Mouse (Mus musculus) neural tube, postnatal 0 days (tissue): ENCODE data around the gene Ifnz. TPM values are rescaled to one million over a fixed set of nuclear protein-coding genes. Genes with fewer than 3 reads are reported as not detected.

Experiments
- polyA plus RNA-seq: library from polyadenylated mRNA; unstranded; fragments of >200 nt; fragmentation: Nextera tagmentation; extraction: Ambion mirVana; gene quantifications from 2 replicates; pipeline ENCODE4 v1.2.1, GENCODE M21; 2015

Ifnz gene
- polyA plus RNA-seq = not detected in 2 replicates

DNA sequence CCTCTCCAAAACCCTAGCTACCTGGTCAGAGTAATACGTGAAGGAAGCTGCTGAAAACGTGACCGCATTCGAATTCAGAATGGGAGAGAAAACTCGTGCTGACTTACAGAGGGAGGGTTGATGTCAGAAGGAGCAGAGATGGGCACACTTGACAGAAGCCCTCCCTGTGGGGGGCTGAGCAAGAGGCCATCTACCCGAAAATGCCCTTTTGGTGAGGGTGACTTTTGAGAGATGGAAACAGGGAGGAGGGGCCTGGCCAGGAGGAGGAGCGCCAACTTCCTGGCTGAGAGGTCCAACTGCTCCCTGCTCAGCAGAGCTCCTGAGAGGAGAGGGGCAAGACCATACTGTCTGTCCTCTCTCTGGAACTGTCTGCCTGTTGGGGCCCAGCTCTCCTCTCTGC, at the start of gene Ifnz:
Ifnz (plus strand) TSS at position 301 of the 400 bp plus-strand sequence.

DNA sequence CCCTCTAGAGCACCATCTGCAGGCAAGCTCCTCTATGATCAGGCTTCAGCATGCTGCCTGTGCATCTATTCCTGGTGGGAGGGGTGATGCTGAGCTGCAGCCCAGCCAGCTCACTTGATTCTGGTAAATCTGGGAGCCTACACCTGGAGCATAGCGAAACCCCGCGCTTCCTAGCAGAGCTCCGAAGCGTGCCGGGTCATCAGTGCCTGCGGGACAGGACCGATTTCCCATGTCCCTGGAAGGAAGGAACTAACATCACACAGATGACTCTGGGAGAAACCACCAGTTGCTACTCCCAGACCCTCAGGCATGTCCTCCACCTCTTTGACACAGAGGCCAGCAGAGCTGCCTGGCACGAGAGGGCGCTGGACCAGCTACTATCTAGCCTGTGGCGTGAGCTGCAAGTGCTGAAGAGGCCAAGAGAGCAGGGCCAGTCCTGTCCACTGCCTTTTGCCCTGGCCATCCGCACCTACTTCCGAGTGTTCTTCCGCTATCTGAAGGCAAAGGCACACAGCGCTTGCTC, 27.1 kb upstream of the Ifnz start, which contains the start of gene Gm13271:
Gm13271 (plus strand) TSS at position 51 of the 523 bp plus-strand sequence.

DNA sequence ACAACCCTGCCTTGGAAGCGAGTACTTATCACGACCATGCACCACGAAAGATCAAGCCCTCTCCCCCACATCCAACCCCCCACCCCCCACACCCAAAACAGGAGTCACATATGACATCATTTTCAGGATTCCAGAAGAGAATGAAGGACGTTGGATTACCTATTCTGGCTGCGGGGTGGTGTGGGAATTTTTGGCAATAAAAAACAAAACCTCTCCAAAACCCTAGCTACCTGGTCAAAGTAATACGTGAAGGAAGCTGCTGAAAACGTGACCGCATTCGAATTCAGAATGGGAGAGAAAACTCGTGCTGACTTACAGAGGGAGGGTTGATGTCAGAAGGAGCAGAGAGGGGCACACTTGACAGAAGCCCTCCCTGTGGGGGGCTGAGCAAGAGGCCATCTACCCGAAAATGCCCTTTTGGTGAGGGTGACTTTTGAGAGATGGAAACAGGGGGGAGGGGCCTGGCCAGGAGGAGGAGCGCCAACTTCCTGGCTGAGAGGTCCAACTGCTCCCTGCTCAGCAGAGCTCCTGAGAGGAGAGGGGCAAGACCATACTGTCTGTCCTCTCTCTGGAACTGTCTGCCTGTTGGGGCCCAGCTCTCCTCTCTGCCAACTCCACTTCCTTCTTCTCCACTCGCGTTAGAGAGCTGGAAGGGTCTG, 22.2 kb upstream of the Ifnz start, which contains the start of gene Gm13283:
Gm13283 (plus strand) TSS at position 510 of the 659 bp plus-strand sequence.

DNA sequence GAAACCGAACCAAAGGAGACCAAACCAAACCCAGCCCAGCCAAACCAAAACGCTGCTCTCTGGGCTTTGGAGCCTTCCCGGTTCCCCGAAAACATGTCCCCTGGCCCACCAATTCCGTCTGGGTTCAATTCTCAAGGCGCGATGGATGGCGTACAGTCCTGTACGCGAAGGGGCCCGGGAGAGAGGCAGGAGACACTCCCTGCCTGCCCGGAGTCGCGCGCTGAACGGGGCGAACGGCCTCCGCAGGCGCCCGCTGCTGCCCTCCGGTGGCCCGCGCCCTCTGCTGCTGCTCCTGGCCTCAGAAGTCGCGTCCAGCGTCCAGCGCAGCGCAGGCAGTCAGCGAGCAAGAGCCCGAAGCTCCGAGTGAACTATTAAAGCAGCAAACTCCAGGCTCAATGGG, 8.4 kb upstream of the Ifnz start, which contains the start of gene Gm13290:
Gm13290 (plus strand) TSS at position 301 of the 400 bp plus-strand sequence.

DNA sequence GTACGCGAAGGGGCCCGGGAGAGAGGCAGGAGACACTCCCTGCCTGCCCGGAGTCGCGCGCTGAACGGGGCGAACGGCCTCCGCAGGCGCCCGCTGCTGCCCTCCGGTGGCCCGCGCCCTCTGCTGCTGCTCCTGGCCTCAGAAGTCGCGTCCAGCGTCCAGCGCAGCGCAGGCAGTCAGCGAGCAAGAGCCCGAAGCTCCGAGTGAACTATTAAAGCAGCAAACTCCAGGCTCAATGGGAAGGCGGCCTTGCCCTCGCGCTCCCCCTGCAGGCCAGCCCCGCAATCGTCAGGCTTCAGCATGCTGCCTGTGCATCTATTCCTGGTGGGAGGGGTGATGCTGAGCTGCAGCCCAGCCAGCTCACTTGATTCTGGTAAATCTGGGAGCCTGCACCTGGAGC, 5.3 kb upstream of the Ifnz start, which contains the start of gene Gm13289:
Gm13289 (plus strand) TSS at position 301 of the 400 bp plus-strand sequence.

DNA sequence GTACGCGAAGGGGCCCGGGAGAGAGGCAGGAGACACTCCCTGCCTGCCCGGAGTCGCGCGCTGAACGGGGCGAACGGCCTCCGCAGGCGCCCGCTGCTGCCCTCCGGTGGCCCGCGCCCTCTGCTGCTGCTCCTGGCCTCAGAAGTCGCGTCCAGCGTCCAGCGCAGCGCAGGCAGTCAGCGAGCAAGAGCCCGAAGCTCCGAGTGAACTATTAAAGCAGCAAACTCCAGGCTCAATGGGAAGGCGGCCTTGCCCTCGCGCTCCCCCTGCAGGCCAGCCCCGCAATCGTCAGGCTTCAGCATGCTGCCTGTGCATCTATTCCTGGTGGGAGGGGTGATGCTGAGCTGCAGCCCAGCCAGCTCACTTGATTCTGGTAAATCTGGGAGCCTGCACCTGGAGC, 2.4 kb upstream of the Ifnz start, which contains the start of gene Gm13272:
Gm13272 (plus strand) TSS at position 301 of the 400 bp plus-strand sequence.

DNA sequence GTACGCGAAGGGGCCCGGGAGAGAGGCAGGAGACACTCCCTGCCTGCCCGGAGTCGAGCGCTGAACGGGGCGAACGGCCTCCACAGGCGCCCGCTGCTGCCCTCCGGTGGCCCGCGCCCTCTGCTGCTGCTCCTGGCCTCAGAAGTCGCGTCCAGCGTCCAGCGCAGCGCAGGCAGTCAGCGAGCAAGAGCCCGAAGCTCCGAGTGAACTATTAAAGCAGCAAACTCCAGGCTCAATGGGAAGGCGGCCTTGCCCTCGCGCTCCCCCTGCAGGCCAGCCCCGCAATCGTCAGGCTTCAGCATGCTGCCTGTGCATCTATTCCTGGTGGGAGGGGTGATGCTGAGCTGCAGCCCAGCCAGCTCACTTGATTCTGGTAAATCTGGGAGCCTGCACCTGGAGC, 3.5 kb downstream of the Ifnz start, which contains the start of gene Gm13276:
Gm13276 (plus strand) TSS at position 301 of the 400 bp plus-strand sequence.

DNA sequence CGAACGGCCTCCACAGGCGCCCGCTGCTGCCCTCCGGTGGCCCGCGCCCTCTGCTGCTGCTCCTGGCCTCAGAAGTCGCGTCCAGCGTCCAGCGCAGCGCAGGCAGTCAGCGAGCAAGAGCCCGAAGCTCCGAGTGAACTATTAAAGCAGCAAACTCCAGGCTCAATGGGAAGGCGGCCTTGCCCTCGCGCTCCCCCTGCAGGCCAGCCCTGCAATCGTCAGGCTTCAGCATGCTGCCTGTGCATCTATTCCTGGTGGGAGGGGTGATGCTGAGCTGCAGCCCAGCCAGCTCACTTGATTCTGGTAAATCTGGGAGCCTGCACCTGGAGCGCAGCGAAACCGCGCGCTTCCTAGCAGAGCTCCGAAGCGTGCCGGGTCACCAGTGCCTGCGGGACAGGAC, 6.5 kb downstream of the Ifnz start, which contains the start of gene Gm13277:
Gm13277 (plus strand) TSS at position 231 of the 400 bp plus-strand sequence.

DNA sequence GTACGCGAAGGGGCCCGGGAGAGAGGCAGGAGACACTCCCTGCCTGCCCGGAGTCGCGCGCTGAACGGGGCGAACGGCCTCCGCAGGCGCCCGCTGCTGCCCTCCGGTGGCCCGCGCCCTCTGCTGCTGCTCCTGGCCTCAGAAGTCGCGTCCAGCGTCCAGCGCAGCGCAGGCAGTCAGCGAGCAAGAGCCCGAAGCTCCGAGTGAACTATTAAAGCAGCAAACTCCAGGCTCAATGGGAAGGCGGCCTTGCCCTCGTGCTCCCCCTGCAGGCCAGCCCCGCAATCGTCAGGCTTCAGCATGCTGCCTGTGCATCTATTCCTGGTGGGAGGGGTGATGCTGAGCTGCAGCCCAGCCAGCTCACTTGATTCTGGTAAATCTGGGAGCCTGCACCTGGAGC, 9.3 kb downstream of the Ifnz start, which contains the start of gene Gm13278:
Gm13278 (plus strand) TSS at position 301 of the 400 bp plus-strand sequence.

DNA sequence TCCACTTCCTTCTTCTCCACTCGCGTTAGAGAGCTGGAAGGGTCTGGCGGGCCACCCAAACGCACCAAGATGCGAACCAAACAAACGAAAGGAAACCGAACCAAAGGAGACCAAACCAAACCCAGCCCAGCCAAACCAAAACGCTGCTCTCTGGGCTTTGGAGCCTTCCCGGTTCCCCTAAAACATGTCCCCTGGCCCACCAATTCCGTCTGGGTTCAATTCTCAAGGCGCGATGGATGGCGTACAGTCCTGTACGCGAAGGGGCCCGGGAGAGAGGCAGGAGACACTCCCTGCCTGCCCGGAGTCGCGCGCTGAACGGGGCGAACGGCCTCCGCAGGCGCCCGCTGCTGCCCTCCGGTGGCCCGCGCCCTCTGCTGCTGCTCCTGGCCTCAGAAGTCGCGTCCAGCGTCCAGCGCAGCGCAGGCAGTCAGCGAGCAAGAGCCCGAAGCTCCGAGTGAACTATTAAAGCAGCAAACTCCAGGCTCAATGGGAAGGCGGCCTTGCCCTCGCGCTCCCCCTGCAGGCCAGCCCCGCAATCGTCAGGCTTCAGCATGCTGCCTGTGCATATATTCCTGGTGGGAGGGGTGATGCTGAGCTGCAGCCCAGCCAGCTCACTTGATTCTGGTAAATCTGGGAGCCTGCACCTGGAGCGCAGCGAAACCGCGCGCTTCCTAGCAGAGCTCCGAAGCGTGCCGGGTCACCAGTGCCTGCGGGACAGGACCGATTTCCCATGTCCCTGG, 12.2 kb downstream of the Ifnz start, which contains the start of gene Gm13275:
Gm13275 (plus strand) TSS at position 552 of the 740 bp plus-strand sequence.

DNA sequence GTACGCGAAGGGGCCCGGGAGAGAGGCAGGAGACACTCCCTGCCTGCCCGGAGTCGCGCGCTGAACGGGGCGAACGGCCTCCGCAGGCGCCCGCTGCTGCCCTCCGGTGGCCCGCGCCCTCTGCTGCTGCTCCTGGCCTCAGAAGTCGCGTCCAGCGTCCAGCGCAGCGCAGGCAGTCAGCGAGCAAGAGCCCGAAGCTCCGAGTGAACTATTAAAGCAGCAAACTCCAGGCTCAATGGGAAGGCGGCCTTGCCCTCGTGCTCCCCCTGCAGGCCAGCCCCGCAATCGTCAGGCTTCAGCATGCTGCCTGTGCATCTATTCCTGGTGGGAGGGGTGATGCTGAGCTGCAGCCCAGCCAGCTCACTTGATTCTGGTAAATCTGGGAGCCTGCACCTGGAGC, 15.2 kb downstream of the Ifnz start, which contains the start of gene Gm13279:
Gm13279 (plus strand) TSS at position 301 of the 400 bp plus-strand sequence.

DNA sequence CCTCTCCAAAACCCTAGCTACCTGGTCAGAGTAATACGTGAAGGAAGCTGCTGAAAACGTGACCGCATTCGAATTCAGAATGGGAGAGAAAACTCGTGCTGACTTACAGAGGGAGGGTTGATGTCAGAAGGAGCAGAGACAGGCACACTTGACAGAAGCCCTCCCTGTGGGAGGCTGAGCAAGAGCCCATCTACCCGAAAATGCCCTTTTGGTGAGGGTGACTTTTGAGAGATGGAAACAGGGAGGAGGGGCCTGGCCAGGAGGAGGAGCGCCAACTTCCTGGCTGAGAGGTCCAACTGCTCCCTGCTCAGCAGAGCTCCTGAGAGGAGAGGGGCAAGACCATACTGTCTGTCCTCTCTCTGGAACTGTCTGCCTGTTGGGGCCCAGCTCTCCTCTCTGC, 17.4 kb downstream of the Ifnz start, which contains the start of gene Gm13285:
Gm13285 (plus strand) TSS at position 301 of the 400 bp plus-strand sequence.

DNA sequence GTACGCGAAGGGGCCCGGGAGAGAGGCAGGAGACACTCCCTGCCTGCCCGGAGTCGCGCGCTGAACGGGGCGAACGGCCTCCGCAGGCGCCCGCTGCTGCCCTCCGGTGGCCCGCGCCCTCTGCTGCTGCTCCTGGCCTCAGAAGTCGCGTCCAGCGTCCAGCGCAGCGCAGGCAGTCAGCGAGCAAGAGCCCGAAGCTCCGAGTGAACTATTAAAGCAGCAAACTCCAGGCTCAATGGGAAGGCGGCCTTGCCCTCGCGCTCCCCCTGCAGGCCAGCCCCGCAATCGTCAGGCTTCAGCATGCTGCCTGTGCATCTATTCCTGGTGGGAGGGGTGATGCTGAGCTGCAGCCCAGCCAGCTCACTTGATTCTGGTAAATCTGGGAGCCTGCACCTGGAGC, 21.0 kb downstream of the Ifnz start, which contains the start of gene Gm13287:
Gm13287 (plus strand) TSS at position 301 of the 400 bp plus-strand sequence.

DNA sequence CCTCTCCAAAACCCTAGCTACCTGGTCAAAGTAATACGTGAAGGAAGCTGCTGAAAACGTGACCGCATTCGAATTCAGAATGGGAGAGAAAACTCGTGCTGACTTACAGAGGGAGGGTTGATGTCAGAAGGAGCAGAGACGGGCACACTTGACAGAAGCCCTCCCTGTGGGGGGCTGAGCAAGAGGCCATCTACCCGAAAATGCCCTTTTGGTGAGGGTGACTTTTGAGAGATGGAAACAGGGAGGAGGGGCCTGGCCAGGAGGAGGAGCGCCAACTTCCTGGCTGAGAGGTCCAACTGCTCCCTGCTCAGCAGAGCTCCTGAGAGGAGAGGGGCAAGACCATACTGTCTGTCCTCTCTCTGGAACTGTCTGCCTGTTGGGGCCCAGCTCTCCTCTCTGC, 23.3 kb downstream of the Ifnz start, which contains the start of gene Gm13288:
Gm13288 (plus strand) TSS at position 301 of the 400 bp plus-strand sequence.

DNA sequence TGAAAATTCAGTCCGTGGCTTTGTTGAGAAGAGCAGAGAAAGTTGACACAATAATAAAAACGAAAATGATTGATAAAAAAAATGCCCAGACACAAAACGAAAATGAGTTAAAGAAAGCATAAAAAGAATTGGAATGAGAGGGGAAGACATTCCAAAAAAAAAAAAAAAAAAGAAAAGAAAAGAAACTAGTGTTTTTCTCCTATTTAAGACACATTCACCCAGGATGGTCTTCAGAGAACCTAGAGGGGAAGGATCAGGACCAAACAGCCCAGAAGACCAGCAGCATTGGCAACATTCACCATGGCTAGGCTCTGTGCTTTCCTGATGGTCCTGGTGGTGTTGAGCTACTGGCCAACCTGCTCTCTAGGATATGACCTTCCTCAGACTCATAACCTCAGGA, 34.0 kb downstream of the Ifnz start, which contains the start of gene Ifna7:
Ifna7 (plus strand) TSS at position 301 of the 400 bp plus-strand sequence.

DNA sequence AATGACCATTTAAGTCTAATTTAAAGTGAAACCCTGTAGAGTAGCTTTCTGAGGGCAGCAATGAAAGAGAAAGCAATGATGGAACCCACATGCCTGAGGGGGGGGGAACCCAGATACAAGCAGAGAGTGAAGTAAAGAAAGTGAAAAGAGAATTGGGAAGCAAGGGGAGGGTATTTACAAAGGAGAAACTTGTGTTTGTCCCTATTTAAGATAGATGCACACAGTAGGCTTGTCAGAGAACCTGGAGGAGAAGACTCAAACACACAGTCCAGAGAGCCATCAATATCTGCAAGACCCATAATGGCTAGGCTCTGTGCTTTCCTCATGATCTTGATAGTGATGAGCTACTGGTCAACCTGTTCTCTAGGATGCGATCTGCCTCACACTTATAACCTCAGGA, 37.7 kb downstream of the Ifnz start, which contains the start of gene Ifna11:
Ifna11 (plus strand) TSS at position 301 of the 400 bp plus-strand sequence.

DNA sequence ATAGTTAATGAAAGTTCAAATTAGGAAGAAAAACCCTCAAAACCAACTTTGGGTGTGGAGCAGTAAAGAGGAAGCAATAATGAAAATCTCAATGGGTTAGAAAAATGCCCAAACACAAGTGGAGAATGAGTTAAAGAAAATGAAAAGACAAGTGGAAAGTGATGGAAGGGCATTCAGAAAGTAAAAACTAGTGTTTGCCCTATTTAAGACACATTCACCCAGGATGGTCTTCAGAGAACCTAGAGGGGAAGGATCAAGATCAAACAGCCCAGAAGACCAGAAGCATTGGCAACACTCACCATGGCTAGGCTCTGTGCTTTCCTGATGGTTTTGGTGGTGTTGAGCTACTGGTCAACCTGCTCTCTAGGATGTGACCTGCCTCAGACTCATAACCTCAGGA, 45.2 kb downstream of the Ifnz start, which contains the start of gene Ifna6:
Ifna6 (plus strand) TSS at position 301 of the 400 bp plus-strand sequence.

Other genes starting within 250 kb of the Ifnz start
- not detected in 2 replicates for gene Ifna15, start 223.9 kb upstream of the Ifnz start, polyA plus RNA-seq
- not detected in 2 replicates for gene Ifna14, start 210.3 kb upstream of the Ifnz start, polyA plus RNA-seq
- not detected in 2 replicates for gene Ifna9, start 189.7 kb upstream of the Ifnz start, polyA plus RNA-seq
- gene Ifna12, start 178.8 kb upstream of the Ifnz start, polyA plus RNA-seq = not detected in 2 replicates
- gene C87499, start 147.7 kb upstream of the Ifnz start, polyA plus RNA-seq = not detected in 2 replicates
- not detected in 2 replicates for gene Ifna13, start 137.7 kb upstream of the Ifnz start, polyA plus RNA-seq
- gene Ifna16, start 105.2 kb upstream of the Ifnz start, polyA plus RNA-seq = not detected in 2 replicates
- gene Ifna2, start 98.2 kb upstream of the Ifnz start, polyA plus RNA-seq = not detected in 2 replicates
- not detected in 2 replicates for gene Ifnab, start 90.8 kb upstream of the Ifnz start, polyA plus RNA-seq
- gene Gm26566, start 60.3 kb upstream of the Ifnz start, polyA plus RNA-seq = 0.15 and 1.1 TPM in 2 replicates
- gene Klhl9, start 59.7 kb upstream of the Ifnz start, polyA plus RNA-seq = 68.0 and 72.4 TPM in 2 replicates
- not detected in 2 replicates for gene Gm13271, start 27.3 kb upstream of the Ifnz start, polyA plus RNA-seq
- gene Gm13283, start 22.0 kb upstream of the Ifnz start, polyA plus RNA-seq = not detected in 2 replicates
- 0.23 TPM in 1 of 2 replicates, not detected in the other for gene Gm13290, start 8.3 kb upstream of the Ifnz start, polyA plus RNA-seq
- not detected in 2 replicates for gene Gm13289, start 5.2 kb upstream of the Ifnz start, polyA plus RNA-seq
- gene Gm13272, start 2.3 kb upstream of the Ifnz start, polyA plus RNA-seq = not detected in 2 replicates
- gene Gm13276, start 3.6 kb downstream of the Ifnz start, polyA plus RNA-seq = not detected in 2 replicates
- not detected in 2 replicates for gene Gm13277, start 6.5 kb downstream of the Ifnz start, polyA plus RNA-seq
- gene Gm13278, start 9.4 kb downstream of the Ifnz start, polyA plus RNA-seq = not detected in 2 replicates
- not detected in 2 replicates for gene Gm13275, start 12.4 kb downstream of the Ifnz start, polyA plus RNA-seq
- not detected in 2 replicates for gene Gm13279, start 15.3 kb downstream of the Ifnz start, polyA plus RNA-seq
- gene Gm13285, start 17.5 kb downstream of the Ifnz start, polyA plus RNA-seq = 0.22 and 0.46 TPM in 2 replicates
- not detected in 2 replicates for gene Gm13287, start 21.1 kb downstream of the Ifnz start, polyA plus RNA-seq
- gene Gm13288, start 23.4 kb downstream of the Ifnz start, polyA plus RNA-seq = not detected in 2 replicates
- not detected in 2 replicates for gene Ifna7, start 34.1 kb downstream of the Ifnz start, polyA plus RNA-seq
- gene Ifna11, start 37.8 kb downstream of the Ifnz start, polyA plus RNA-seq = not detected in 2 replicates
- not detected in 2 replicates for gene Ifna6, start 45.3 kb downstream of the Ifnz start, polyA plus RNA-seq
- not detected in 2 replicates for gene Ifna5, start 53.4 kb downstream of the Ifnz start, polyA plus RNA-seq
- gene Ifna4, start 59.7 kb downstream of the Ifnz start, polyA plus RNA-seq = not detected in 2 replicates
- not detected in 2 replicates for gene Ifna1, start 68.0 kb downstream of the Ifnz start, polyA plus RNA-seq
- gene Ifne, start 98.1 kb downstream of the Ifnz start, polyA plus RNA-seq = not detected in 2 replicates